Mouse (Mus musculus): ENCODE measurements at regions not wholly inside any gene's neighbourhood (a gene's known extent, or its start where the extent isn't known, plus 50 kb on each side); places are given as distances from the start of the nearest gene placed in this dataset.

- no peak overlapping the region for H3K4me3 ChIP-seq (ENCODE audit: low read depth, low read length)
- DNase-seq (ENCODE audit: low spot score) (no peak), ATAC-seq (ENCODE audit: insufficient read depth, low read depth) (no peak)
- no peak overlapping the region for H3K27ac ChIP-seq (ENCODE audit: low read depth)
- 0 out of 2 replicates have a peak, but pooled peaks cover 4% of the 10 kb centered on the region for H3K9me3 ChIP-seq (replicated peaks; ENCODE audit: control insufficient read depth, low read length)
- no peak overlapping the region for H3K4me2 ChIP-seq (ENCODE audit: low read depth, low read length)
- no peak overlapping the region for H3K9ac ChIP-seq (replicated peaks; ENCODE audit: low read depth, low read length)
- peaks cover 9% of the 10 kb centered on the region for H3K4me1 ChIP-seq (ENCODE audit: control insufficient read depth, insufficient read depth)
- no peaks in the 10 kb centered on the region for H3K27me3 ChIP-seq (ENCODE audit: control insufficient read depth, insufficient read depth, low read length)
- 43% methylated on average over 16 of the region's 16 CpGs for WGBS
- no peaks in the 10 kb centered on the region for H3K36me3 ChIP-seq (replicated peaks; ENCODE audit: control insufficient read depth, insufficient read depth, low read length)
- no peak for TF ChIP-seq EP300 (IDR thresholded peaks at IDR 0.05; ENCODE audit: low read depth)
- no peak for TF ChIP-seq CTCF (IDR thresholded peaks at IDR 0.05; ENCODE audit: low read depth)
Observed at GRCm38 (mm10) chr2:72628626-72629470, 152.9 kb downstream of the Cdca7 start.

DNA sequence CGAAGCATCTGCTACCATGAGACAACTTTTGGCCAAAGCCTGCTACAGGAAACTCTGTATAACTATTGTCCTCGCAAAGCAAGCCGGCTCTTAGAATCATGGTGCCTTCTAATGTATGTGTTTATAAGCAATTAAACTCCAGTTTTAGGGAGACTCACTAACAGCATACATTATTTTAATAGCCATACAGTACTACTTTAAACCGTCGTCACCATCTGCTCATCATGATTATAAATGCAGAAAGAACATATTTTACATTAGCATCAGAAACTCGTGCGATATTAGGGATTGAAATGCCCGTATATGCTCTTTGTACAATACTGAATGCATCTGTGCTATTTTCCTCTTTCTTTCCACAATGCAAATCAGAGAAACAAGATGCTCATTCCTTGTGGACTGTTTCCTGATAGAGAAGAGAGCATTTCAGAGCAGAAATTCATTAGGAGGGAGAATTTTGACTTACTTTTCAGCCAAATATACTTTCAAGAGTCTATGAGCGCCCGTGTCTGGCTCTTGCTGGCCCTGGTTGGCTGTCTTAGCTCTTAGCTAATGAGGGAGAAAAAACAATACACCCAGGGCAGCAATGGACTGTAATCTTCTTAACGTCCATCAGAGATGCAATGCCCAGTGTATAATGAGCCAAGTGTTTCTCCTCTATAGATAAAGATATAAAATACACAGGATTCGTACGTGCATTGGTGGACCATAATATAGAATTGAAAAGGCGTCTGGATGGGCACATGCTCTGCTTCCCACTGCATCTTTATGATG, 153.9 kb downstream of the Cdca7 start:
- H3K9ac ChIP-seq (replicated peaks; ENCODE audit: low read depth, low read length) = no peak overlapping the region
- peaks cover 9% of the 10 kb centered on the region for H3K4me1 ChIP-seq (ENCODE audit: control insufficient read depth, insufficient read depth)
- H3K4me2 ChIP-seq (ENCODE audit: low read depth, low read length) = no peak overlapping the region
- H3K27me3 ChIP-seq (ENCODE audit: control insufficient read depth, insufficient read depth, low read length) = no peaks in the 10 kb centered on the region
- H3K36me3 ChIP-seq (replicated peaks; ENCODE audit: control insufficient read depth, insufficient read depth, low read length) = no peaks in the 10 kb centered on the region
- 84% methylated on average over 14 of the region's 14 CpGs for WGBS
- H3K4me3 ChIP-seq (ENCODE audit: low read depth, low read length) = no peak overlapping the region
- DNase-seq (ENCODE audit: low spot score) (no peak), ATAC-seq (ENCODE audit: insufficient read depth, low read depth) (no peak)
- H3K9me3 ChIP-seq (replicated peaks; ENCODE audit: control insufficient read depth, low read length) = 0 out of 2 replicates have a peak, but pooled peaks cover 4% of the 10 kb centered on the region
- no peak overlapping the region for H3K27ac ChIP-seq (ENCODE audit: low read depth)
- no peak for TF ChIP-seq CTCF (IDR thresholded peaks at IDR 0.05; ENCODE audit: low read depth)
- TF ChIP-seq EP300 (IDR thresholded peaks at IDR 0.05; ENCODE audit: low read depth) = no peak

- H3K4me2 ChIP-seq (ENCODE audit: low read depth, low read length) = no peak overlapping the region
- H3K27ac ChIP-seq (ENCODE audit: low read depth) = no peak overlapping the region
- H3K9me3 ChIP-seq (replicated peaks; ENCODE audit: control insufficient read depth, low read length) = 0 out of 2 replicates have a peak, but pooled peaks cover 4% of the 10 kb centered on the region
- no peak overlapping the region for H3K4me3 ChIP-seq (ENCODE audit: low read depth, low read length)
- H3K4me1 ChIP-seq (ENCODE audit: control insufficient read depth, insufficient read depth) = no peaks in the 10 kb centered on the region
- no peaks in the 10 kb centered on the region for H3K36me3 ChIP-seq (replicated peaks; ENCODE audit: control insufficient read depth, insufficient read depth, low read length)
- 64% methylated on average over 9 of the region's 9 CpGs for WGBS
- TF ChIP-seq CTCF (IDR thresholded peaks at IDR 0.05; ENCODE audit: low read depth) (no peak), EP300 (IDR thresholded peaks at IDR 0.05; ENCODE audit: low read depth) (no peak)
- no peak overlapping the region for H3K9ac ChIP-seq (replicated peaks; ENCODE audit: low read depth, low read length)
- no peak for DNase-seq (ENCODE audit: low spot score)
- H3K27me3 ChIP-seq (ENCODE audit: control insufficient read depth, insufficient read depth, low read length) = no peaks in the 10 kb centered on the region
- no peak for ATAC-seq (ENCODE audit: insufficient read depth, low read depth)
Observed at GRCm38 (mm10) chr2:72637881-72638620, 162.1 kb downstream of the Cdca7 start.

- no peaks in the 10 kb centered on the region for H3K27me3 ChIP-seq (ENCODE audit: control insufficient read depth, insufficient read depth, low read length)
- H3K36me3 ChIP-seq (replicated peaks; ENCODE audit: control insufficient read depth, insufficient read depth, low read length) = no peaks in the 10 kb centered on the region
- H3K4me3 ChIP-seq (ENCODE audit: low read depth, low read length) = no peak overlapping the region
- no peaks in the 10 kb centered on the region for H3K9me3 ChIP-seq (replicated peaks; ENCODE audit: control insufficient read depth, low read length)
- TF ChIP-seq EP300 (IDR thresholded peaks at IDR 0.05; ENCODE audit: low read depth) (no peak), CTCF (IDR thresholded peaks at IDR 0.05; ENCODE audit: low read depth) (no peak)
- WGBS = 39% methylated on average over 4 of the region's 4 CpGs
- no peaks in the 10 kb centered on the region for H3K4me1 ChIP-seq (ENCODE audit: control insufficient read depth, insufficient read depth)
- ATAC-seq (ENCODE audit: insufficient read depth, low read depth) = no peak
- DNase-seq (ENCODE audit: low spot score) = no peak
- no peak overlapping the region for H3K27ac ChIP-seq (ENCODE audit: low read depth)
- H3K9ac ChIP-seq (replicated peaks; ENCODE audit: low read depth, low read length) = no peak overlapping the region
- H3K4me2 ChIP-seq (ENCODE audit: low read depth, low read length) = no peak overlapping the region
Observed at GRCm38 (mm10) chr2:72639022-72639421, 163.1 kb downstream of the Cdca7 start.

- no peaks in the 10 kb centered on the region for H3K4me1 ChIP-seq (ENCODE audit: control insufficient read depth, insufficient read depth)
- no peaks in the 10 kb centered on the region for H3K9me3 ChIP-seq (replicated peaks; ENCODE audit: control insufficient read depth, low read length)
- no peak overlapping the region for H3K27ac ChIP-seq (ENCODE audit: low read depth)
Observed at GRCm38 (mm10) chr2:72641228-72641627, 165.3 kb downstream of the Cdca7 start.

More at GRCm38 (mm10) chr2:72641228-72641627, 165.3 kb downstream of the Cdca7 start:
- Histone ChIP-seq H3K4me2 (ENCODE audit: low read depth, low read length) (no peak overlapping the region), H3K36me3 (replicated peaks; ENCODE audit: control insufficient read depth, insufficient read depth, low read length) (no peaks in the 10 kb centered on the region), H3K9ac (replicated peaks; ENCODE audit: low read depth, low read length) (no peak overlapping the region), H3K27me3 (ENCODE audit: control insufficient read depth, insufficient read depth, low read length) (no peaks in the 10 kb centered on the region), H3K4me3 (ENCODE audit: low read depth, low read length) (no peak overlapping the region)
- TF ChIP-seq CTCF (IDR thresholded peaks at IDR 0.05; ENCODE audit: low read depth) = no peak
- TF ChIP-seq EP300 (IDR thresholded peaks at IDR 0.05; ENCODE audit: low read depth) = no peak
- DNase-seq (ENCODE audit: low spot score) (no peak), ATAC-seq (ENCODE audit: insufficient read depth, low read depth) (no peak)

Data from heart, postnatal 0 days (tissue).